Mouse (Mus musculus): ENCODE data around the gene Gast.

Gast gene

DNA sequence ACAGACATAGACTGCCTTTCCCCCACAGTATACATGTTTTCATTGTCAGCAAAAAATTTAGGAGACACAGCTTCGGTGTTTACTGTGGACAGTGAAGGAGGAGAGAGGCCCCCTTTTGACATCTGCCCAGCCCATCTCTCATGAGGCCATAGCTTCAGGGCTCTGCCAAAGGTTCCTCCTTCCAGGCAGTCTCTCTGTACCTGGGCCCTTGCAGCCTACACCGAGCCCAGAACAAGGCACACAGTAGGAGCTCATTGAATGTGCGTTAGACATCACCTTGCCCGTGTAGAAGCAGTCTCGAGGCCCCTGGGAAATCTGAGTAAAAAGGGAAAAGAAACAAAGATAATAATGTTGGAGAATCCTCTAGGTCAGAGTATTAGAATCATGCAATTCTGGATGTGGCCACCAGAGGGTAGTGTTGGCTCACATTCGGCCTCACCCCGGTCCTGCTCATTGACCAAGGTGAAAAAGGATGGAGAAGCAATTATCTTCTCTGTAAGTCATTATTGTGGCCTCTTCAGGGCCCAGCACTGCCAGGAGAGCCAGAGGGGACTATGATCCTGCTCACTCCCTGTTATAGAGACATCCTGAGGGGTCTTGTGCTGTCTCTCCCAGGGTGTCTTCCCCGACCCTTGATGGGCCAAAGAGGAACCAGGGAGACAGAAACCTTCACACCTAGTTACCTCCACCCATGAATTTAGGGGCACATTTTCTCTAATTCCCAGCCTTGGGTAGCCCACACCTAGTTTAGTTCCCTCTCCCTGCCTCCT, 28.2 kb downstream of the Gast start:
- peak; percentile 58 to 83 for DNase-seq (ENCODE audit: low spot score in 2 of 2)

DNA sequence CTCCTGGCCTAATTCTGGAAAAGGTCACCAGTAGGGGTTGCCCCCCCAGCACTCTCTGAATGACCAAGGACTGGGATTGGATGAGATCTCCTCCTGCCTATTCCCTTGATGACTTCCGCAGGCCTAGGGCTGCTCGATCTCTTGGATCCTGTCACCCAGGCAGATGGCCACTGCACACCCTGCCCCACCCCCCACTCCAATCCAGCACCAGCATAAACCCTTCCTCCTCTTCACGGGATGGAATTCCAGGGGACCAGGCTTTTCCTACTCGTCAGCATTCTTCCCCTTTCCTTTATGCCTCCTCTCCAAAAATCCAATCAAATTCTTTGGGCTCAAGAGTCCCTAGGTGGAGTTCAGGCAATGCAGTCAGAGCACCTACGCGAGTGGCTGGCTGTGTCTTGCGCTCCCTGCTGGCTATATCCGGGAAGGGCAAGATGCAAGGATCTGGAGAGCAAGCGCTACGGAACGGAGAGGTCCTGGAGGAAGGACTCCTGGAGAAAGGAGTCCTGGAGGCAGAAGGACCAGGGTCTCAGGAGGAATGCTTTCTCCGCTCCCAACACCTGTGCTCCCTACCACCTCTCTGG, 28.9 kb downstream of the Gast start:
- DNase-seq (ENCODE audit: low spot score in 2 of 2): peak; percentile 49 to 77

DNA sequence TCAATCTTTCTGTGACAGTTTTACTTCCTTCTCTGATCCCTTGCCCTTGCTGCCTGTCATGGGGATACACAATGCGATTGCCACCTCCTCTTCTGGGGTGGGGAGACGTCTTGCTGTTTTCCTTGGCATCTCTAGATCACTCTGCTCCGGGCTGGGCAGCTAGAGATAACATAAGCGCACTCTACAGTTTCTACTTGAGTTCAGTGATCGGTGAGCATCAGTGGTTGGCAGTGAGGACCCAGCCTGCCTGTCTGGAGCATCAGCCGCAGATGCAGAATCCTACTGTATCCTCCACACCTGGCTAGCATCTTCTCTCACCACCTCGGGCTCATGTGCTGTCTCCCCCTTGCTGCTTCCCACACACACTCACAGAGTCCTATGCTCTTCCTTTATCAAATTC, 34.9 kb downstream of the Gast start:
- no peak for DNase-seq (ENCODE audit: low spot score in 2 of 2)

DNA sequence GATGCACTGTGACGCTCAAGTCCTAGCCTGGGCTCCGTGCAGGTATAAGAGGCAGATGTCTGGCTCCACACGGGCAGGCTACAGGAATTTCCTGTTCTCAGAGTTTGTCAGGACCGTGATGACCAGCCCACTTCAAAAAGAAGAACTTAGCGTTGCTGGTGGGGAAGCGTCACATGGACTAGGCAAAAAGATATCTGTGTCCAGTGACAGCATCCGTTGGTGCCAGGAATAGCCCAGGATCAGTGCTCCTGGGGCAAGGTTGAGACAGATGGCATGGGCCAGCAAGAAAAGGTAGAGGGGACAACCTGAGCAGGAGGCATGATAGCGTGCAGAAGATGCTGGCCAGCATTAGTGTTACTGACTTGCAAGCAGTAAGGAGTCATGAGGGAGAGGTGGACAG, 35.6 kb downstream of the Gast start:
- DNase-seq (ENCODE audit: low spot score in 2 of 2): no peak

DNA sequence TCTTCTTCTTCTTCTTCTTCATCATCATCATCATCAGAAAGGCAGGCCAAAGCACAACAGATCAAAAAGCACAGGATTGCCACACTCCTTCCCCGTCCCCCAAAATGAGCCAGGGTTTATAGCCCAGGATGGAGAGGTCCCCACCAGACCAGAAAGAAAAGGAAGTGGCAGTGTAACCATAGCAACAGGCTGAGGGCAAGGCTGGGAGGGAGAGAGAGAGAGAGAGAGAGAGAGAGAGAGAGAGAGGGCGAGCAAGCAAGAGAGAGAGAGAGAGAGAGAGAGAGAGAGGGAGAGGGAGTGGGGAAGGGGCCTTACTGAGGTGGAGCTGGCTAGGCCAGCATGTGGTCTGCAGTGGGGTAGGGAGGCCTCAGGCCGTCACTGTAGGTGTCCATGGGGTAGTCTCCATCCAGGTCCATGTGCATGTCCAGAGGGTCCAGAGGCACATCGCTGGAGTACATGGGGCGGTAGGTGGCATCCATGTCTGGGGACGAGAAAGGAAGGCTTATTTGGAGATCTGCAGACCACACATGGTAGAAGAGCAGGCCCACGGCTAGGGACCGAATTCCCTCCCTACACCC, 37.9 kb downstream of the Gast start:
- no peak for DNase-seq (ENCODE audit: low spot score in 2 of 2)

DNA sequence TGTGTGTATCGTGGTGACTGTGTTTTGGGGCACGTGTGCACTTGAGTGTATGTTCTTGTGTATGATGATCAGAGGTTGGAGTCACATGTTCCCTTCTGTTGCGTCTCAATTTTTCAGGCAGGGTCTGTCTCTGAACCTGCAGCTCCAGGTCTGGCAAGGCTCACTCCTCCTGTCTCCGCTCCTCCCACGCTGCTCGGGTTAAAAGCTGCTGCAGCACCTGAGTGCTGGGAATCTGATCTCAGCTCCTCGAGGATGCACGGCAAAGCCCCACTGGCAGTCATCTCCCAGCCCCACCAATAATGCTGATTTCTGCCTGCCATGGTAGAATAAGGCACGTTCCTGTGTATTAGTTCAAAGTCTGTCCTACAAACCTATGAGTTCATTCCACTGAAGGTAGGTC, 40.9 kb downstream of the Gast start:
- DNase-seq (ENCODE audit: low spot score in 2 of 2): no peak

DNA sequence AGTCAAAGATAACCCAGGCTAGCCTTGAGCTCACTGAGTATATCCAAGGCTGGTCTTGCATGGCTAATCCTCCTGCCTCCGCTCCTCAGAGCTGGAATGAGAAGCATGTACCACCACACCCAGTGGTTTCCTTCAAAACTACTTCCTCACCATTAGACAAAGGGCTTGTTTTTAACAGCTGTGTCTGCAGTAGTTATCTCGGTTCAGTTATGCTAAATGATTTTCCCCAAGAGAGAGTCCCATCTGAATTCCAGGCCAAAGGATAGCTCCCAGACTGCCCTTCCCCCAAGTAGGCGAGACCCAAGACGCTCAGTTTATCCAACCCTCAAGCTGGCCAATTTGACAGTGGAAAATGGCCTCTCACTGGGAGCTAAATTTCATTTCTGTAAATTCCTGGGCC, 41.8 kb downstream of the Gast start:
- no peak for DNase-seq (ENCODE audit: low spot score in 2 of 2)

DNA sequence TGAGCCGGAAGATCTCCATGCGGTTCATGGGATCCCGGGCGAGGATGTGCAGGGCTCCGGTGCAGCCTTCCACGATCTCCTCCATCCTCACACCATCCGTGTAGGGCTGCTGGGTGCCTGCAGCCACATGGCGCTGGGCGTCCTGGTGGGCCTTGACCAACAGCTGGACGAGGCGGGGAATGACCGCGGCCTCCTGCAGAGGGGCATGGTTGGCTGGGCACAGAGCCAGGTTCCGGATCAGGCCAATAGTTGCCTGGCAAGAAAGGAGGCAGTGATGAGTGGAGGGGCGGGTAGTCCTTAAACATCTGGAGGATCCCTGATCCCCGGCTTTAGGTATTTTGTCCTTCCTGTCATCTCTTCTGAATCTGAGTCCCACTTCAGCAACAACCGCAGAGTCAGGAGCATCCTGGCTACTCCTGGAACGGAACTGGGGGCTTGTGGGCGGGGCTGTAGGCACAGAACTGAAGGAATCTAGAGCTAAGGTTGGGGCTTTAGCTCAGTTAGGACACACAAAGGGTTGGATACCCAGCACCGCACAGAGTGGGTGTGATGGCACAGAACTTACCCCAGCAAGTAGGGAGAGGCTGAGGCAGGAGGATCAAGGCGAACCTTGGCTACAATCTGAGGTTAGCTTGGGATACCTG, 42.7 kb downstream of the Gast start:
- DNase-seq (ENCODE audit: low spot score in 2 of 2): no peak

DNA sequence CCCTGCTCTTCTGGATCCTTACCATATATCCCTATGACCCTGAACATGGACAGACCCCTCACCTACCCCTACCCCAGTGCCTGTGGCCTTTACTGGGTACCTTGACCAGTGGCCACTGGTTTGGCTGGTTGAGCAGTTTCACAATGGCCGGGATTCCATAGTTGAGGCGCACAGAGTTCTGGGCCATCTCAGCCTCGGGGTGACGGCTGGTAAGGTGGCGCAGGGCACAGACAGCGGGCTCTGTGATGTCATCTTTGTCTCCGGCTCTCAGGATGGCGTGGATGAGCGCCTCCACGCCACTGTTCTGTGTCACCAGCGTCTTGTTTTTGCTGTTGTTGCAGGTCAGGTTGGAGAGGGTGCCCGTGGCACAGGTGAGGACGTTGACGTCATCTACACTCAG, 43.8 kb downstream of the Gast start:
- DNase-seq (ENCODE audit: low spot score in 2 of 2): no peak

DNA sequence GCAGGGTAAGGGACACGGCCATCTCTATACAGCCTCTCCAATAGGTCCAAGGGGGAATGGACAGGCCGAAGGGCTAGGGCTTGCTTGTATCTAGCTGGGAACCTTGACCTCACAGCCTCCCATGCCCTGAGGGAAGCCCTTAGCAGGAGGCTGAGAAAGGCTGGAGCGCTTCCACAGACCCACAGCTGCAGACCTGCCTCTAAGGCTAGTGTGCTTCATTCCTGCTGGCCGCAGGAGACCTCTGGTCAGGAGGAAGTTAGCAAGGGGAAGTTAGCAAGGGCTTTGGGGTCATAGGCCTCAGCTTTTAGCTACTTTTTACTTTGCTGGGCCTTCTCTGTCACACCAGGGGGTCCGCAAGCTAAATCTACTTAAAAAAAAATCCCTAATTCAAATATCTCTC, 44.2 kb downstream of the Gast start:
- DNase-seq (ENCODE audit: low spot score in 2 of 2): no peak

DNA sequence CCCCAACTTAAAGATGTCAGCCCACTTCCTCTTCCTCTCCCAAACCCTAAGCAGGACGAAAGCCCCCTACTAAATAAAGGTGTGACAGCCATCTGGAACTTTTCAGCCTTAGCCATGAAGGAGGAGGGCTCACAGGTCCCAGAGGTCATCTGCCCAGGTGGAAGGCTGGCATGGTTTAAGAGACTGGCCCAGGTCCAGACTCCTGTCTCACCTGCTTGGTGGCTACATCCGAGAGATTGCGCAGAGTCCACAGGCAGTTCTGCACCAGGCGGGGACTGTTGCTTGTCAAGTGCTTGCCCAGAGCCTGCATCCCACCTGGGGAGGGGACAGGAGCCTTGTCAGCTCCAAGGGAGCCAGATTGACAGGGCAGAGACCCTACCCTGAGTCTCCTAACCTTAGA, 45.1 kb downstream of the Gast start:
- no peak for DNase-seq (ENCODE audit: low spot score in 2 of 2)

DNA sequence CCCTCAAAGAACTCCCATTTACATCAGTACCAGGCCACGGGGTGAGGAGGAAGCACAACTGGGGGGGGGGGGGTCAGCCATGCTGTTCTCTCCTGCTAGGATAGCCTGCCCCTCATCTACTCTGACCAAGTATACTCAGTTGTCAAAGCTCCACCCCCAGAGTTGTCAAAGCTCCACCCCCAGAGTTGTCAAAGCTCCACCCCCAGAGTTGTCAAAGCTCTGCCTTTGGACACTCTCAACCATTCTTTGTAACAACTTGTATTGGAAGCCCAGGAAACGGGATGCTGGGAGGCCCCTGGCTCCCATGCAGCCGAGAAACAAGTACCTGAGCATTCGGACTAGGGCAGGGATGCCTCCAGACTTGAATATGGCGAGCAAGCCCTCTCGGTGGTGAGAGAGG, 48.5 kb downstream of the Gast start:
- no peak for DNase-seq (ENCODE audit: low spot score in 2 of 2)

DNA sequence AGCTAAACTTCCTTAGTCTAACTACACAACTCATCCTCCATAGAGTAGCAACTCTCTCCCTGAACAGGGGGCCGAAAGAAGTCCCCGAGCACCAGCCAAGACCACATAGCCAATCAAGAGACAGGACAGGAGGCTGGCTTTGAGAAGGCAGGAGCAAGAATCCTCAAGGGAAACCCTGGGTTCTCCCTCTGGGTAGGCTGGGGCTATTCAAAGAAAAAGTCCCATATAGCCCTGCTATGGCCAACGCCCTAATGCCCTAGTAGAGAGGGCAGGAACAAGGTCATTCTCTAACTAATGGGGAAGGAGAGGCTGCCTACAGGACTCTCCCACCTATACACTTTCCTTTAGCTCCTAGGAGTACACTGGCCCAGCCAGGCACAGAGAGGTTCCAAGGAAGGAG, 50.8 kb downstream of the Gast start:
- DNase-seq (ENCODE audit: low spot score in 2 of 2): no peak

DNA sequence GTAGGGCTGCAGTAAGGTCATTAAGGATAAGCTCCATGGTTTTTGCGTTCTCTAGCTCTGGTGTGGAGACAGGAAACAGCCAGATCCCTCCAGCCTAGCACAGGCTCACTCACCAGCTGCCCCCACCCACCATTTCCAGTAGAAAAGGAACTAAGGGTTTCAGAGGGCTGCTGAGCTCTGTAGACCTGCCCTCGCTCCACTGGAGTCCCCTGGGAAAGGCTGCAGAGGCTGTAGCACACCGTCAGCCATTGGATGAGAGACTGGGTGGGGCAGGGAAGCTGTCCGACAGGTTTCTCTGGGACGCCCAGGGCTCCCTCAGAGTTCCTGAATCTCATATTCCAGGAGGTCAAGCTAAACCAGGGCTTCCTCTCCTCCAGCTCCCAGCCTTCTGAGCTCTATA, 52.4 kb downstream of the Gast start:
- no peak for DNase-seq (ENCODE audit: low spot score in 2 of 2)

Measured in cerebellum, postnatal 4 days (tissue).